Mouse (Mus musculus): ENCODE data around the gene Kcnd1.

GRCm38 (mm10) chrX:7867141-7867540, 45.1 kb downstream of the Kcnd1 start:
- TF ChIP-seq CTCF (IDR thresholded peaks at IDR 0.05; ENCODE audit: low read depth): no peak
- no peak for TF ChIP-seq EP300 (IDR thresholded peaks at IDR 0.05; ENCODE audit: low read depth)
